Mouse (Mus musculus): ENCODE measurements around the gene Mbd5. TPM values are rescaled to one million over a fixed set of nuclear protein-coding genes. Genes with fewer than 3 reads are reported as not detected.
"Not testable (repeated sequence)": the region's sequence is repeated elsewhere in the genome, so short reads cannot be mapped to it uniquely, and the experiment has no call there.

Mbd5 gene
- total RNA-seq, 1 experiment from 2014 or later = 60.5 TPM

- DNase-seq = no peak
Observed at GRCm38 (mm10) chr2:49169766-49170165, 220.5 kb downstream of the Mbd5 start.

GRCm38 (mm10) chr2:49177015-49177414 lies 227.7 kb downstream of the Mbd5 start:
- no peak for DNase-seq

GRCm38 (mm10) chr2:49190984-49191383 lies 241.7 kb downstream of the Mbd5 start:
- DNase-seq = no peak

- no peak for DNase-seq
Observed at GRCm38 (mm10) chr2:49191695-49192094, 242.4 kb downstream of the Mbd5 start.

GRCm38 (mm10) chr2:49204081-49204480 lies 254.8 kb downstream of the Mbd5 start:
- DNase-seq = no peak

- not testable (repeated sequence) for DNase-seq
Observed at GRCm38 (mm10) chr2:49205692-49206091, 256.4 kb downstream of the Mbd5 start.

GRCm38 (mm10) chr2:49209349-49209748 lies 260.0 kb downstream of the Mbd5 start:
- DNase-seq = no peak

GRCm38 (mm10) chr2:49210408-49210807 lies 261.1 kb downstream of the Mbd5 start:
- no peak for DNase-seq

- no peak for DNase-seq
Observed at GRCm38 (mm10) chr2:49229725-49230124, 280.4 kb downstream of the Mbd5 start.

- no peak for DNase-seq
Observed at GRCm38 (mm10) chr2:49234064-49234463, 284.8 kb downstream of the Mbd5 start.

GRCm38 (mm10) chr2:49241715-49242114 lies 292.4 kb downstream of the Mbd5 start:
- no peak for DNase-seq

- no peak for DNase-seq
Observed at GRCm38 (mm10) chr2:49264092-49264491, 314.8 kb downstream of the Mbd5 start.

- no peak for DNase-seq
Observed at GRCm38 (mm10) chr2:49272295-49272967, 323.1 kb downstream of the Mbd5 start.

GRCm38 (mm10) chr2:49276017-49276722 lies 326.9 kb downstream of the Mbd5 start:
- DNase-seq = no peak

- DNase-seq = no peak
Observed at GRCm38 (mm10) chr2:49280496-49280895, 331.2 kb downstream of the Mbd5 start.

- DNase-seq = no peak
Observed at GRCm38 (mm10) chr2:49283583-49283982, 334.3 kb downstream of the Mbd5 start.

GRCm38 (mm10) chr2:49286965-49287364 lies 337.7 kb downstream of the Mbd5 start:
- no peak for DNase-seq

GRCm38 (mm10) chr2:49291709-49292108 lies 342.4 kb downstream of the Mbd5 start:
- DNase-seq = no peak

- peak; percentile 78 for DNase-seq
Observed at GRCm38 (mm10) chr2:49312629-49313447, 363.5 kb downstream of the Mbd5 start.

GRCm38 (mm10) chr2:49333594-49333993 lies 384.3 kb downstream of the Mbd5 start:
- no peak for DNase-seq

- no peak for DNase-seq
Observed at GRCm38 (mm10) chr2:49335267-49335666, 386.0 kb downstream of the Mbd5 start.

GRCm38 (mm10) chr2:49344287-49344686 lies 395.0 kb downstream of the Mbd5 start:
- DNase-seq = no peak

GRCm38 (mm10) chr2:49345786-49346185 lies 396.5 kb downstream of the Mbd5 start:
- DNase-seq = no peak

Measured in adrenal gland, postnatal 25 days (tissue).